Mouse (Mus musculus) left cerebral cortex, postnatal 10 days (tissue): Measurements from ENCODE around the gene Hs6st2. TPM values are rescaled to one million over a fixed set of nuclear protein-coding genes. Genes with fewer than 3 reads are reported as not detected.

Experiments
- DNase-seq, 2 experiments: peaks; one replicate each; pipeline ENCODE4 v3.0.0; 2021 to 2022; ENCODE audit warnings: low spot score in 2 of 2, mixed read lengths in 1 of 2; ENCODE audit errors: extremely low spot score in 1 of 2
- intact Hi-C: fragments of 180-260 bp; cut with DNase I; formaldehyde crosslinking; loops from one replicate; pipeline ENCODE4 v1.15.1; 2025
- total RNA-seq, 2 experiments: library from RNA; stranded (reverse); gene quantifications; 2 replicates each; pipeline ENCODE4 v1.2.3; 2021

The Hs6st2 gene
- 10 to 100 TPM; 64.4 to 77.5 TPM for total RNA-seq

- intact Hi-C loops = loop anchor here (10.0 kb wide), 1 partner anchor 177 kb away; no protein-coding TSS in a partner anchor
- no peak for DNase-seq
Measured at GRCm38 (mm10) chrX:51681756-51682155, at the start of gene Hs6st2. Gene Hs6st2, minus strand, starts transcription at chrX:51681856.

GRCm38 (mm10) chrX:51714086-51714745 is 32.6 kb upstream of the Hs6st2 start:
- intact Hi-C loops = no loop called here
- DNase-seq = no peak

- intact Hi-C loops = no loop called here
- no peak for DNase-seq
Measured at GRCm38 (mm10) chrX:51712996-51713395, 31.3 kb upstream of the Hs6st2 start.

GRCm38 (mm10) chrX:51702823-51703222 is 21.2 kb upstream of the Hs6st2 start:
- intact Hi-C loops = no loop called here
- DNase-seq = no peak

GRCm38 (mm10) chrX:51699079-51699478 is 17.4 kb upstream of the Hs6st2 start:
- intact Hi-C loops = no loop called here
- DNase-seq = no peak

GRCm38 (mm10) chrX:51686048-51686949 is 4.6 kb upstream of the Hs6st2 start:
- DNase-seq = no peak
- intact Hi-C loops = loop anchor here (10.0 kb wide), 1 partner anchor 181 kb away; no protein-coding TSS in a partner anchor

GRCm38 (mm10) chrX:51684336-51685056 is 2.8 kb upstream of the Hs6st2 start:
- intact Hi-C loops = loop anchor here (10.0 kb wide), 1 partner anchor 180 kb away; no protein-coding TSS in a partner anchor
- DNase-seq = no peak

- intact Hi-C loops = loop anchor here (10.0 kb wide), 1 partner anchor 176 kb away; no protein-coding TSS in a partner anchor
- peak in 1 of 2 experiments; percentile 54 for DNase-seq
Measured at GRCm38 (mm10) chrX:51681170-51681667, 437 bp downstream of the Hs6st2 start.

GRCm38 (mm10) chrX:51680428-51681169 is 1.1 kb downstream of the Hs6st2 start:
- intact Hi-C loops = loop anchor here (10.0 kb wide), 1 partner anchor 176 kb away; no protein-coding TSS in a partner anchor
- peak in 1 of 2 experiments; percentile 74 for DNase-seq

GRCm38 (mm10) chrX:51679601-51680427 is 1.8 kb downstream of the Hs6st2 start:
- intact Hi-C loops = loop anchor here (10.0 kb wide), 1 partner anchor 175 kb away; no protein-coding TSS in a partner anchor
- DNase-seq = peak in 1 of 2 experiments; percentile 29

GRCm38 (mm10) chrX:51658236-51658635 is 23.4 kb downstream of the Hs6st2 start:
- DNase-seq = peak in 1 of 2 experiments; percentile 16
- intact Hi-C loops = no loop called here

- DNase-seq = no peak
- intact Hi-C loops = no loop called here
Measured at GRCm38 (mm10) chrX:51642661-51643257, 38.9 kb downstream of the Hs6st2 start.

- DNase-seq = no peak
- intact Hi-C loops = no loop called here
Measured at GRCm38 (mm10) chrX:51635756-51636155, 45.9 kb downstream of the Hs6st2 start.

GRCm38 (mm10) chrX:51631376-51631775 is 50.3 kb downstream of the Hs6st2 start:
- no peak for DNase-seq
- intact Hi-C loops = no loop called here

GRCm38 (mm10) chrX:51614384-51615004 is 67.2 kb downstream of the Hs6st2 start:
- no peak for DNase-seq
- intact Hi-C loops = no loop called here

- intact Hi-C loops = no loop called here
Measured at GRCm38 (mm10) chrX:51610743-51611142, 70.9 kb downstream of the Hs6st2 start.

More at GRCm38 (mm10) chrX:51610743-51611142, 70.9 kb downstream of the Hs6st2 start:
- DNase-seq = no peak
